Mouse (Mus musculus) kidney, adult 2 months (tissue): ENCODE results near the gene Tmem80. TPM values are rescaled to one million over a fixed set of nuclear protein-coding genes. Genes with fewer than 3 reads are reported as not detected.

Experiments
- DNase-seq: peaks from one replicate; pipeline ENCODE4 v3.0.0; 2021
- H3K27ac ChIP-seq: fragments of 200-500 bp; 2 replicates; pipeline ENCODE4 v1.5.1; 2012; ENCODE audit warnings: low read depth, low read length, control low read depth, inconsistent platforms; ENCODE audit not compliant: insufficient read depth
- H3K27me3 ChIP-seq: fragments of 200-500 bp; replicated peaks from 2 replicates; pipeline ENCODE4 v1.6.1; 2012; ENCODE audit warnings: mild to moderate bottlenecking, moderate library complexity, low read length, inconsistent platforms; ENCODE audit not compliant: control insufficient read depth, insufficient read depth
- H3K36me3 ChIP-seq: fragments of 200-500 bp; 2 replicates; pipeline ENCODE4 v1.6.1; 2012; ENCODE audit warnings: mild to moderate bottlenecking, moderate library complexity, low read length, inconsistent platforms; ENCODE audit not compliant: control insufficient read depth, insufficient read depth
- H3K4me1 ChIP-seq: fragments of 200-500 bp; 2 replicates; pipeline ENCODE4 v1.6.1; 2011; ENCODE audit warnings: low read length; ENCODE audit not compliant: control insufficient read depth, insufficient read depth
- H3K4me3 ChIP-seq: fragments of 200-500 bp; 2 replicates; pipeline ENCODE4 v1.5.1; 2011; ENCODE audit warnings: mild to moderate bottlenecking, low read depth, low read length, control low read depth; ENCODE audit not compliant: insufficient read depth
- CTCF ChIP-seq: fragments of 200-500 bp; conservative IDR thresholded peaks from 2 replicates; pipeline ENCODE4 v1.5.1; 2011; ENCODE audit warnings: low read depth, mild to moderate bottlenecking, control low read depth, low read length, moderate library complexity, mixed read lengths; ENCODE audit not compliant: insufficient read depth, insufficient read length
- POLR2A ChIP-seq: fragments of 200-500 bp; IDR thresholded peaks from one replicate; pipeline ENCODE4 v1.6.1; 2011; ENCODE audit warnings: low read depth, low read length, control low read depth
- WGBS: fragments of 180-500 bp; shearing (Covaris S2); methylation state at CpG from one replicate; pipeline ENCODE4 v1.1.7; 2018; 5-methylcytosine and 5-hydroxymethylcytosine counted together
- polyA plus RNA-seq: library from polyadenylated mRNA; depleted of rRNA; stranded (reverse); fragments of >200 nt; gene quantifications from 2 replicates; pipeline ENCODE4 v1.2.3, GENCODE M21; 2012; rRNA removed

Gene Tmem80
- polyA plus RNA-seq, 1 experiment: 53.7 TPM

DNA sequence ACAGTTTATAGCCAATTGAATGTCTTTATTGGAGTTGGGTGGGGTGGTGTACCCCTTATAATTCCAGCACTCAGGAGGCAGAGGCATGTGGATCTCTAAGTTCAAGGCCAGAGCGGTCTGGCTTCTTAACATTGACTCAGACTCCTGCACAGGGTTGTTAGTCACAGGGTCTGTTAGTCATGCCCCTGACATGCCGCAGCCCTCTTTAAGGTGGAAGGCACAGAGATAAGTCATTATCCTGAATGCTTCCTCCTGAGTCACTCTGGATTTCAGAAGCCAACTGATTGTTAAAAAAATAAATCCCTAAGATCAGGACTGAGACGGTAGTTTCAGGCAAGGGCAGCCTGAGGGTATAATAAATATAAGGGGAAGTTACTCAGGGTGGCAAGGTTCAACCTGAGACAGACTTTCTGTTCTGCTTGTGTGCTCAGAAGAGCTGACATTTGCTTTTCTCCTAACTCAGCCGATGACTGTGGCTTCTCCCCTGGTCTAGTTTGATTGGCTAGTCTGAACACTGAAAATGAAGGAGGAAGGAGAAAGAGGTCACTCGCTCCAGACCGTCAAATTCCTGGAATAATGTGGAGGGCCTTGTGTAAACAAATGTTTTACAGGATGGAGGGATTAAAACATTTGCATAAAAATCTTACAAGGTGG, 44.5 kb downstream of the Tmem80 start:
- H3K4me3 ChIP-seq: no peak overlapping the region
- no peaks in the 10 kb centered on the region for H3K36me3 ChIP-seq
- no peaks in the 10 kb centered on the region for H3K27me3 ChIP-seq
- peaks cover 3% of the 10 kb centered on the region; the same call in 1 of the 2 replicates for H3K4me1 ChIP-seq
- 28% methylated on average over 6 of the region's 6 CpGs for WGBS
- no peak for TF ChIP-seq CTCF
- peak overlapping the region; percentile 47 for H3K27ac ChIP-seq
- DNase-seq: peak; percentile 65

DNA sequence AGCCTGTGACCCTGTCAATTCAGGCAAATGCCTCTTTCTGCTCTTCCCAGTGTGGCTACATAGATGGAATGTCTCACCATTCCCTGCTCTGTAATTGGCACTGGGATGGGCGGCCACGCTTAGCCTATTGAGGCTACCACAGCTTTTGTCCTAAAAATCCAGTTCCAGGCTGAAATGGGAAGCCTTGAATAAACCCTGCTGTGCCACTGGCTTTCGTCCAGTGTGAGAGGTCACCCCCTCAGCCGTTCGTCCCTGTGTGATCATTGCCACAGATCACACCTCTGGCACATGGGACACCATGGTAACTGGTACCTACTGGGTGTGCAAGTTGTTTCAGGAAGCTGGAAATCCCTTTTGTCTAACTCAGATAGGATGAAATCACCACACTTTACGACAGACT, 46.1 kb downstream of the Tmem80 start:
- no peaks in the 10 kb centered on the region for H3K27me3 ChIP-seq
- TF ChIP-seq CTCF (no peak), POLR2A (no peak)
- no peak overlapping the region for H3K27ac ChIP-seq
- no peaks in the 10 kb centered on the region for H3K36me3 ChIP-seq
- H3K4me3 ChIP-seq: no peak overlapping the region
- no peak for DNase-seq
- H3K4me1 ChIP-seq: peaks cover 3% of the 10 kb centered on the region; the same call in 1 of the 2 replicates
- WGBS: 67% methylated on average over 6 of the region's 6 CpGs

- no peaks in the 10 kb centered on the region for H3K36me3 ChIP-seq
- no peak for DNase-seq
- H3K4me1 ChIP-seq: peaks cover 3% of the 10 kb centered on the region; the same call in 1 of the 2 replicates
- no peak overlapping the region for H3K4me3 ChIP-seq
- H3K27ac ChIP-seq: no peak overlapping the region
- no peaks in the 10 kb centered on the region for H3K27me3 ChIP-seq
- TF ChIP-seq POLR2A (no peak), CTCF (no peak)
These were observed 46.9 kb downstream of the Tmem80 start for GRCm38 (mm10) chr7:141374399-141374798.

DNA sequence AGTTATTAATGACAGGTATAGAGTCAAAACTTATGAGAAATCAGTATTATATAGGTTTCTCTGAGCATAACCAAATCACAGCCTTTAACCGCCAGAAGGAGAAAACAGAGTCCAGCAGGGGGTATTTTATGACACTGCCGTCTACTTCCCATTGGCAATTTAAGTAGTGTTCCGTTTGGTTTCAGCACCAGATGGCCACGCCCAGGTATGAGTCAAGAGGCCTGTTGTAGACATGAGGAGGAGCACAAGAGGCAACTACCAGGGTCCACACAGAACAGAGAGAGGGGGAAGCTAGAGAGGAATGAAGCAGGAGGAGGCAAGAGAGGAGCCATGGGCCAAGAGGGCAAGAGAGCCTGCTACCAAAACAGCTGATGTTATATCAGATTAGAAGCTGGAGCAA, 52.0 kb downstream of the Tmem80 start:
- Histone ChIP-seq H3K4me1 (no peaks in the 10 kb centered on the region), H3K27me3 (no peaks in the 10 kb centered on the region), H3K27ac (no peak overlapping the region), H3K36me3 (no peaks in the 10 kb centered on the region), H3K4me3 (no peak overlapping the region)
- no peak for TF ChIP-seq CTCF
- no peak for TF ChIP-seq POLR2A
- 60% methylated on average over 4 of the region's 4 CpGs for WGBS
- no peak for DNase-seq

- H3K27ac ChIP-seq: no peak overlapping the region
- TF ChIP-seq POLR2A (no peak), CTCF (no peak)
- 82% methylated on average over 4 of the region's 4 CpGs for WGBS
These were observed 53.7 kb downstream of the Tmem80 start for GRCm38 (mm10) chr7:141381068-141381835.

More at GRCm38 (mm10) chr7:141381068-141381835, 53.7 kb downstream of the Tmem80 start:
- H3K4me1 ChIP-seq: no peaks in the 10 kb centered on the region
- H3K4me3 ChIP-seq: no peak overlapping the region
- H3K27me3 ChIP-seq: no peaks in the 10 kb centered on the region
- DNase-seq: no peak
- no peaks in the 10 kb centered on the region for H3K36me3 ChIP-seq

Other genes with a start within 250 kb of the Tmem80 start
- gene Pkp3, start 249.5 kb upstream of the Tmem80 start, polyA plus RNA-seq: 17.0 and 19.8 TPM in 2 replicates
- gene Sigirr, start 227.2 kb upstream of the Tmem80 start, polyA plus RNA-seq: 102 and 110 TPM in 2 replicates
- 5.4 and 7.3 TPM in 2 replicates for gene Ano9, start 209.9 kb upstream of the Tmem80 start, polyA plus RNA-seq
- 65.1 and 71.5 TPM in 2 replicates for gene Ptdss2, start 205.4 kb upstream of the Tmem80 start, polyA plus RNA-seq
- gene Rnh1, start 154.9 kb upstream of the Tmem80 start, polyA plus RNA-seq: 159 and 190 TPM in 2 replicates
- gene Hras, start 133.7 kb upstream of the Tmem80 start, polyA plus RNA-seq: 93.5 and 96.0 TPM in 2 replicates
- 9.6 and 13.5 TPM in 2 replicates for gene Lrrc56, start 133.6 kb upstream of the Tmem80 start, polyA plus RNA-seq
- gene Lmntd2, start 113.7 kb upstream of the Tmem80 start, polyA plus RNA-seq: 5.7 and 6.0 TPM in 2 replicates
- 59.1 and 72.2 TPM in 2 replicates for gene Rassf7, start 111.9 kb upstream of the Tmem80 start, polyA plus RNA-seq
- gene Phrf1, start 99.0 kb upstream of the Tmem80 start, polyA plus RNA-seq: 15.8 and 19.1 TPM in 2 replicates
- 51.6 and 57.5 TPM in 2 replicates for gene Irf7, start 61.3 kb upstream of the Tmem80 start, polyA plus RNA-seq
- 129 and 145 TPM in 2 replicates for gene Cdhr5, start 51.0 kb upstream of the Tmem80 start, polyA plus RNA-seq
- gene Sct, start 48.6 kb upstream of the Tmem80 start, polyA plus RNA-seq: 2.0 and 2.7 TPM in 2 replicates
- 0.03 TPM in 1 of 2 replicates, not detected in the other for gene Drd4, start 35.7 kb upstream of the Tmem80 start, polyA plus RNA-seq
- 25.4 and 26.8 TPM in 2 replicates for gene Deaf1, start within 50 bp of the Tmem80 start, polyA plus RNA-seq
- 245 and 297 TPM in 2 replicates for gene Eps8l2, start 11.1 kb downstream of the Tmem80 start, polyA plus RNA-seq
- 321 and 366 TPM in 2 replicates for gene Taldo1, start 64.5 kb downstream of the Tmem80 start, polyA plus RNA-seq
- gene Gatd1, start 86.4 kb downstream of the Tmem80 start, polyA plus RNA-seq: 51.7 and 58.4 TPM in 2 replicates
- 0.98 and 1.3 TPM in 2 replicates for gene Cend1, start 101.8 kb downstream of the Tmem80 start, polyA plus RNA-seq
- 45.5 and 51.0 TPM in 2 replicates for gene Slc25a22, start 110.2 kb downstream of the Tmem80 start, polyA plus RNA-seq
- 4.5 and 5.2 TPM in 2 replicates for gene Pidd1, start 116.3 kb downstream of the Tmem80 start, polyA plus RNA-seq
- 423 and 734 TPM in 2 replicates for gene Rplp2, start 119.6 kb downstream of the Tmem80 start, polyA plus RNA-seq
- gene Pnpla2, start 127.5 kb downstream of the Tmem80 start, polyA plus RNA-seq: 350 and 353 TPM in 2 replicates
- 15.3 and 22.2 TPM in 2 replicates for gene Cracr2b, start 133.4 kb downstream of the Tmem80 start, polyA plus RNA-seq
- gene Cd151, start 139.7 kb downstream of the Tmem80 start, polyA plus RNA-seq: 274 and 343 TPM in 2 replicates
- 67.3 and 70.9 TPM in 2 replicates for gene Polr2l, start 147.4 kb downstream of the Tmem80 start, polyA plus RNA-seq
- gene Tspan4, start 147.5 kb downstream of the Tmem80 start, polyA plus RNA-seq: 143 and 162 TPM in 2 replicates
- gene Chid1, start 212.1 kb downstream of the Tmem80 start, polyA plus RNA-seq: 34.4 and 35.6 TPM in 2 replicates
- gene Ap2a2, start 234.4 kb downstream of the Tmem80 start, polyA plus RNA-seq: 94.8 and 95.4 TPM in 2 replicates